Mouse (Mus musculus) heart, adult 2 months (tissue): ENCODE measurements around the gene Fpr1.

Experiments used
- CTCF ChIP-seq: fragments of 200-600 bp; IDR thresholded peaks from 2 replicates; pipeline ENCODE4 v1.8.1; 2022; ENCODE audit warnings: antibody characterized with exemption, mild to moderate bottlenecking, moderate library complexity
- EP300 ChIP-seq: fragments of 200-500 bp; IDR thresholded peaks from 2 replicates; pipeline ENCODE4 v1.6.1; 2011; ENCODE audit warnings: low read depth, low read length, control low read depth; ENCODE audit not compliant: insufficient read depth
- POLR2A ChIP-seq: fragments of 200-500 bp; IDR thresholded peaks from 2 replicates; pipeline ENCODE4 v1.6.1; 2011; ENCODE audit warnings: mild to moderate bottlenecking, low read depth, low read length, control low read depth; ENCODE audit not compliant: insufficient read depth

DNA sequence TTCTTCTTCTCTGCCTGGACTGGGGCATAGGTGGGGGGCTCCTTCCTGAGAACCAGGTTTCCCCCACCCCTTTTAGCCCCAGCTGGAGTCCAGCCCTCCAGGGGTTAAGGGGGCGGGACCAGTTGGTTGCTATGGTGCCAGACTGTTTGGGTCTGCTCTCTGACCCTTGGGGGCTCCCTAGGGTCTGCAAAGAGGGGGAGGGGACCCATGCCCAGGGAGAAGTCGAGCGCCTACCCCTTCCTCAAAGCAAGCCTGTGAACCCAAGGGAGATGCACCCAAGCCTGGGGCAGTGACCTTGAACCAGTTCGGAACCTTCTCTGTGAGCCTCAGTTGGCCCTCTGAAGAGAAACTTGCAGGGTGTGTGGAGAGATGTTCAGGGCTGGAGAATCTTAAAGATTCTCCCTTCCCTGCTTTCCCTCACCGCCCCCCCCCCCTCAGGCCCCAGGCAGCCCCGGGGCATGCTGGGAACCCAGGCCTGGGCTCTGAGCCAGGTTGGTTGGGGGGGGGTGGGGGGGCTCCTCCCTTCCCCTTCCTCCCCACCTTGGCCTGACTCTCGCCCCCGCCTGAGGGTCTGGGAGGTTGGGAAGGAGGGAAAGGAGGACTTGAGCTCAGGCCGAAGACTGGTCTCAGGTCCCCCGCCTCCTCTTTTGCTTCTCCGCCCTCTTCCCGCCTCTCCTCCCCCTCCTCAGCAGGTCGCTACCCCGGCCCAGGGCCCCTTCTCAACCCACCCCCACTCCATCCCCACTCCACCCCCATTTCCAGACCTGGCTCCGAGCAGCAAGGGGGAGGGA, 55.4 kb downstream of the Fpr1 start:
- TF ChIP-seq POLR2A (peak; percentile 64), CTCF (no peak), EP300 (no peak)
